Mouse (Mus musculus): ENCODE results near the gene Insm1. TPM values are rescaled to one million over a fixed set of nuclear protein-coding genes. Genes with fewer than 3 reads are reported as not detected.

Gene Insm1
- not detected for total RNA-seq (2021)
- long read RNA-seq, experiment 1: 0 reads
- long read RNA-seq, experiment 2: 0 reads

- peak; percentile 43 for DNase-seq
Measured at GRCm38 (mm10) chr2:146221076-146221928, at the start of gene Insm1. Gene Insm1, plus strand, starts transcription at chr2:146221921.

- no peak for DNase-seq
Measured at GRCm38 (mm10) chr2:146172106-146172505, 49.6 kb upstream of the Insm1 start.

- DNase-seq: no peak
Measured at GRCm38 (mm10) chr2:146174173-146174572, 47.5 kb upstream of the Insm1 start.

- no peak for DNase-seq
Measured at GRCm38 (mm10) chr2:146178718-146179117, 43.0 kb upstream of the Insm1 start.

- no peak for DNase-seq
Measured at GRCm38 (mm10) chr2:146183830-146184793, 37.6 kb upstream of the Insm1 start.

- DNase-seq: no peak
Measured at GRCm38 (mm10) chr2:146196126-146196525, 25.6 kb upstream of the Insm1 start.

GRCm38 (mm10) chr2:146197947-146198346, 23.8 kb upstream of the Insm1 start:
- no peak for DNase-seq

GRCm38 (mm10) chr2:146210968-146211367, 10.8 kb upstream of the Insm1 start:
- DNase-seq: no peak

GRCm38 (mm10) chr2:146214715-146215114, 7.0 kb upstream of the Insm1 start:
- peak; percentile 13 for DNase-seq

DNA sequence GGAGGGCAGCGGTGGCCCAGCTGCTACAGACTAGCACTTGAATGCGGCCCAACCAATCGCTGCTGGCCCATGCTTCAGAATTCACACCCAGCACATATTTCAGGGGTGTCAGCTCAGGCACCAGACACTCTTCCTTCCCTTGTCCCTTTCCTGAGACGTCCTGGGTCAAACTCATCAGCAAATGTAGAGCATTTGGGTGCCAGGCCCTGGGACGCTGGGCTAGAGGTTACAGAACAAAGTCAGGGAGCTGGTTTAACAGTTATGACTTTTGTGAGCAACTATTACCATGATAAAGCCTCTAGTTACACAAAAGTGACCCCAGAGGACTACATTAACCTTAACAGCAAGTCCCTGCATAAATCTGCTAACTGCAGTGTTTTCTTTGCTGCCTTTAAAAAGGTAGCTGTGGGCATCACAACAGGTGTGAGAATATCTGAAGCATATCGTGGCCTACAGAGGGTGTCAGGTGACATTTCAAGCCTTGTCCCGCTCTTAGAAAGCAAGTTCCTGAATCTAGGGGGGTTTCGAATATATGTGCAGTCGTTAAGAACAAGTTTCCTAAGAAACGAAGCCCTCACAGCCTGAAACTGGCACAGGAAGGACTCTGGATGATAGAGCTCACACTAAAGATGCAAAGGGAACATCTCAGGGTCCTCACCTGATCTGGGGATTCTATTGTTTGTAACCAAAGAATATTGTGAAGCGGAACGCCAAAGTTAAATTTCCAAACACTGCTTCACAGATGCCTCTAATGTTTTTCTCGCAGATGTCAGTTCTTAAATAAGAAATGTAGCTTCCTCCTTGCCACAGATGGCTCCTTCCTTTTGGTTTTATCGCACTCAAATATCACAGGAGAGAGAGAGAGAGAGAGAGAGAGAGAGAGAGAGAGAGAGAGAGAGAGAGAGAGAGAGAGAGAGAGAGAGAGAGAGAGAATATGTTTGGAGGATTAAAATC, 5.3 kb upstream of the Insm1 start:
- DNase-seq: no peak

DNA sequence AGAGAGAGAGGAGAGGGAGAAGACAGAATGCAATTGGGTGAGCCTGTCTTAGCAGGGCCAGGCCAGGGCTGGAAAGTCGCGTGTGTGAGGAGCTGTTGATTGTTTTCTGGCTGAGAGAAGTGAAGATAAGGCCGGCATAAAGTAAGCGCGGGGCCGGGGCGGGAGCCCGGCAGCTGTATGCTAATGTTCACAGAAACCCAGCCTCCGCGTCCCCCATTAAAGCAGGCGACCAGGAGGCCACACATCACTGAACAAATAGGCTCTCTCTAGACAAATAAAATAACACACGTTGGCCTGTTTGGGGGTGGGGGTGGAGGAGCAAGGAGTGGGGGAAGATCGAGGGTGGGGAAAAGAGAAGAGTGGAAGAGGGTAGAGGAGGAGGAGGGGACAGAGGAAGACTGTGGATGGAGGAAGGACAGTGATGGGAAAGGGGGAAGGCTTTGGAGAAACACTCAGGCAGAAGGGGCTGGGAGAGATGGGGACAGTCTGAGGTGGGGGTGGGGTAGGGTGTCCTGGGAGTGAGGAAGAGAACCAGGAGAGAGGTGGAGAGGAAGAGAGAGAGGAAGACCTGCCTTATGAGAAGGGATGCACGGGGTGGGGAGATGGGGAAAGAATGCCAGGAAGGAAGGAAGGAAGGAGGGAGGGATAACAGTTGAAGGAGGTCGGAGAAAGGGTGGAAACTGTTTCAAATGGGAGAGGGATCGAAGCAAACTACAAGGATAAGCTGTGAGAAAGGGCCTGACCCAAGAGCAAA, 4.3 kb upstream of the Insm1 start:
- DNase-seq: no peak

DNA sequence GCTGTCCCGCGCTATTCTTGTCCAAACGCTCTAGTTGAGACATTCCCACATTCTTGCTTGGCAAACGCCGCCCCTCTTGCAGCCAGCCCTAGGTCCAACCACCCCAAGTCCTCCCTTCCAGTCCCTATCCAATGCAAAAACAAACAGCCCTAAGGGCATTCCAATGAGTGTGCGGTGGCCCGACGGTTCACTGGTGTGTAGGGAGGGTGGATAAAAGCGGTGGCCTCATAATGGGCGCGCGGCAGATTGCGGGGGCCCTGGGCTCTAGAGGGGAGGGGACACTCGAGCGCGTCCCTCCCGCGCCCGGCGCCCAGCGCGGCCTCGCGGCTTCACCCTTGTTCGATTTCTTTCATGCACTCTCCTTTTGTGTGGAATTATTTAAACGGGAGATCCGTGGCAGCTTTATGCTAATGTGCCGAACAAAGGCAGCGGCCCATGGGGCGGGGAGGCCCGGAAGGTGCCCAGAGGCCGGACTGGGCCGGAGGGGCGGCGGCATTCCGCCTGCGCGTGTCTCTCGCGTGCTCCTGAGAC, 3.5 kb upstream of the Insm1 start:
- peak; percentile 9 for DNase-seq

DNA sequence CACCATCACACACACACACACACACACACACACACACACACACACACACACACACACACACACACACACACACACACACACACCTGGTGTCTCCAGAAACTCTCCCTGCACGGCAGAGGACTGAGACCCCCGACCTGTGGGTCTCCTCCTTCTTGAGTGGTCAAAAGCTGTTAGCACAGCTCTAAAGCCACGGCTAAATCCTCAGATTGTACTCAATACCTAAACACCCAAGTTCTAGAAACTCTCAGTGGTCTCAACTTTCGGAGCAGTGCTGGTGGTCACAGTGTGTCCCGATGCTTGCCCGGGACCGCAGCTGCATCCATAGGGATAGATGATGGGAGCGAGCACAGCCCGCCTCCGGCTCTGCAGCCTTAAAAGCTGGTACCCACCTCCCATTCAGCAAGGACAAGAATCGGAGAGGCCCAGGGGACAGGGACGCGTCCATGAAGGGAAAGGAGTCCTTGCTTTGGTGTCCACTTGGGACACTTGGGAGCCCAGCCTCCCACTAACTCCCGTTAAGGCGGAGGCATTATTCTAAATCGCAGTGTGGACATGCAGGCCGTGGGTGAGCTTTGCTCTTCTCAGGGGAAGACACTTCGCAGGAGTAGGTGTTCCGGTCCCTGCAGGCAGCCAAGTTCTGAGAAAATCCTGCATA, 2.7 kb upstream of the Insm1 start:
- no peak for DNase-seq

DNA sequence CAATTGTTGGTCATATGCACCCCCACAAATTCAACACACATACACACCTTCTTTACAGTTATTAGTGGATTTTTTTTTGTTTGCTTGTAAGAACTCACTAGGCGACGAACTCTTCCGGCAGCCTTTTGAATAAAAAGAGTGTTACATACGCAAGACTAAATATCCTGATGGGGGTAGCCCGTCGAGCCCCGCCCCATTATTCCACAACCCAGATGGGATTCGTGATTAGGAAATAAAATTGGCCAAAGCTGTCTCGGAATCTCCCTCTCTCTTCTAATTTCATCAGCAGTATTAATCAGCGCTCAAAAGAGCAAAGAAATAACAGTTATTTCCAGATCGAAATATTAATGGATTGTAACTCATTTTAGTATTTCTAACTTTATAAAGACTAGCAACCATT, 1.9 kb upstream of the Insm1 start:
- DNase-seq: no peak

- DNase-seq: peak; percentile 9
Measured at GRCm38 (mm10) chr2:146220591-146221075, 1.1 kb upstream of the Insm1 start.

GRCm38 (mm10) chr2:146221929-146222278, 183 bp downstream of the Insm1 start:
- DNase-seq: peak; percentile 16

GRCm38 (mm10) chr2:146222279-146223175, 806 bp downstream of the Insm1 start:
- DNase-seq: peak; percentile 15

DNA sequence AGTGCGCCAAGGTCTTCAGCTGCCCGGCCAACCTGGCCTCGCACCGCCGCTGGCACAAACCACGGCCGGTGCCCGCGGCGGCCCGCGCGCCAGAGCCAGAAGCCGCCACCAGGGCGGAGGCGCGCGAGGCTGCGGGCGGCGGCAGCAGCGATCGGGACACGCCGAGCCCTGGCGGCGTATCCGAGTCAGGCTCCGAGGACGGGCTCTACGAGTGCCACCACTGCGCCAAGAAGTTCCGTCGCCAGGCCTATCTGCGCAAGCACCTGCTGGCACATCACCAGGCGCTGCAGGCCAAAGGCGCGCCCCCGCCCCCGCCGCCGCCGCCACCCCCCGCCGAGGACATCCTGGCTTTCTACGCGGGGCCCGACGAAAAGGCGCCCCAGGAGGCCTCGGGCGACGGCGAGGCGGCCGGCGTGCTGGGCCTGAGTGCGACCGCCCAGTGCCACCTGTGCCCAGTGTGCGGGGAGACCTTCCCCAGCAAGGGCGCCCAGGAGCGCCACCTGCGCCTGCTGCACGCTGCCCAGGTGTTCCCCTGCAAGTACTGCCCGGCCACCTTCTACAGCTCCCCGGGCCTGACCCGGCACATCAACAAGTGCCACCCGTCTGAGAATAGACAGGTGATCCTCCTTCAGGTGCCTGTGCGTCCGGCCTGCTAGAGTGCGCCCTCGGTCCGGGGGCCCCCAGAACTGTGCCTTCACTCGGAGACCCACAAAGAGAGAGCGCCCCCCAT, 1.6 kb downstream of the Insm1 start:
- peak; percentile 16 for DNase-seq
